Mouse (Mus musculus): ENCODE results near the gene Olfr967. TPM values are rescaled to one million over a fixed set of nuclear protein-coding genes. Genes with fewer than 3 reads are reported as not detected.
"Not testable (repeated sequence)": the region's sequence is repeated elsewhere in the genome, so short reads cannot be mapped to it uniquely, and the experiment has no call there.

Olfr967 gene
- total RNA-seq (2021): not detected
- long read RNA-seq, experiment 1: 0 reads
- long read RNA-seq, experiment 2: 0 reads

GRCm38 (mm10) chr9:39745949-39746348 is at the start of gene Olfr967:
Olfr967 (plus strand) TSS chr9:39746249.
- DNase-seq: no peak
- intact Hi-C loops (cut with DNase I): no loop called here

- DNase-seq; intact Hi-C loops (cut with DNase I): not testable (repeated sequence)
These were observed 44.9 kb upstream of the Olfr967 start for GRCm38 (mm10) chr9:39701123-39701522.

GRCm38 (mm10) chr9:39707017-39707416 is 39.0 kb upstream of the Olfr967 start, which contains the start of gene Olfr149:
Olfr149 (minus strand) TSS chr9:39707117.
- DNase-seq: no peak
- intact Hi-C loops (cut with DNase I): no loop called here

- no peak for DNase-seq
- intact Hi-C loops (cut with DNase I): no loop called here
These were observed 37.1 kb upstream of the Olfr967 start for GRCm38 (mm10) chr9:39708958-39709357.

GRCm38 (mm10) chr9:39711053-39711452 is 35.0 kb upstream of the Olfr967 start, which contains the start of gene Olfr965:
Olfr965 (plus strand) TSS chr9:39711353.
- intact Hi-C loops (cut with DNase I): no loop called here
- no peak for DNase-seq

GRCm38 (mm10) chr9:39730678-39731077 is 15.4 kb upstream of the Olfr967 start, which contains the start of gene Olfr150:
Olfr150 (plus strand) TSS chr9:39730978.
- intact Hi-C loops (cut with DNase I): no loop called here
- no peak for DNase-seq

GRCm38 (mm10) chr9:39740741-39741140 is 5.3 kb upstream of the Olfr967 start:
- DNase-seq: no peak
- intact Hi-C loops (cut with DNase I): no loop called here

GRCm38 (mm10) chr9:39746428-39746827 is 379 bp downstream of the Olfr967 start:
- no peak for DNase-seq
- intact Hi-C loops (cut with DNase I): no loop called here

- DNase-seq: no peak
- intact Hi-C loops (cut with DNase I): no loop called here
These were observed 37.1 kb downstream of the Olfr967 start, which contains the start of gene Olfr968 for GRCm38 (mm10) chr9:39783153-39783552. Olfr968 (minus strand) TSS chr9:39783253.

GRCm38 (mm10) chr9:39790558-39790957 is 44.5 kb downstream of the Olfr967 start, which contains the start of gene Olfr969:
Olfr969 (plus strand) TSS chr9:39790945.
- intact Hi-C loops (cut with DNase I): no loop called here
- DNase-seq: no peak

Other genes starting within 250 kb of the Olfr967 start
- gene Olfr957, start 230.4 kb upstream of the Olfr967 start, total RNA-seq (2021): not detected
- gene Olfr958, start 192.2 kb upstream of the Olfr967 start, total RNA-seq (2021): not detected
- gene Olfr959, start 170.7 kb upstream of the Olfr967 start, total RNA-seq (2021): not detected
- 1 to 10 TPM in 1 of 2 experiments, under 1 TPM in 1; 0.92 to 1.3 TPM for gene AW551984, start 141.8 kb upstream of the Olfr967 start, total RNA-seq (2021)
- not detected for gene Olfr148, start 135.6 kb upstream of the Olfr967 start, total RNA-seq (2021)
- gene Olfr960, start 124.9 kb upstream of the Olfr967 start, total RNA-seq (2021): not detected
- gene Olfr961, start 101.2 kb upstream of the Olfr967 start, total RNA-seq (2021): not detected
- gene Olfr963, start 79.0 kb upstream of the Olfr967 start, total RNA-seq (2021): not detected
- not detected for gene Olfr149, start 39.1 kb upstream of the Olfr967 start, total RNA-seq (2021)
- not detected for gene Olfr965, start 34.9 kb upstream of the Olfr967 start, total RNA-seq (2021)
- not detected for gene Olfr150, start 15.3 kb upstream of the Olfr967 start, total RNA-seq (2021)
- not detected for gene Olfr968, start 37.0 kb downstream of the Olfr967 start, total RNA-seq (2021)
- gene Olfr969, start 44.7 kb downstream of the Olfr967 start, total RNA-seq (2021): not detected
- not detected for gene Olfr970, start 62.6 kb downstream of the Olfr967 start, total RNA-seq (2021)
- gene Olfr971, start 90.6 kb downstream of the Olfr967 start, total RNA-seq (2021): not detected
- not detected for gene Olfr972, start 120.2 kb downstream of the Olfr967 start, total RNA-seq (2021)
- gene Olfr229, start 161.1 kb downstream of the Olfr967 start, total RNA-seq (2021): not detected
- not detected for gene Olfr974, start 191.3 kb downstream of the Olfr967 start, total RNA-seq (2021)
- gene Olfr975, start 205.8 kb downstream of the Olfr967 start, total RNA-seq (2021): not detected
- not detected for gene Olfr976, start 214.9 kb downstream of the Olfr967 start, total RNA-seq (2021)
- not detected for gene Olfr978, start 245.9 kb downstream of the Olfr967 start, total RNA-seq (2021)

All from gastrocnemius, postnatal 36 days (tissue).